Mouse (Mus musculus) midbrain, embryonic 15.5 days (tissue): Measurements from ENCODE around the gene Herc1. TPM values are rescaled to one million over a fixed set of nuclear protein-coding genes. Genes with fewer than 3 reads are reported as not detected.

ENCODE experiments used
- ATAC-seq: fragments of 200-750 bp; cut with Nextera tagmentation; replicated peaks from 2 replicates; pipeline ENCODE4 v1.8.0; 2017; ENCODE audit warnings: moderate TSS enrichment
- H3K27ac ChIP-seq: fragments of 300-500 bp; sonication (generic); 2 replicates; pipeline ENCODE4 v1.5.1; 2015; ENCODE audit warnings: mild to moderate bottlenecking, inconsistent platforms
- H3K27me3 ChIP-seq: fragments of 300-500 bp; sonication (generic); replicated peaks from 2 replicates; pipeline ENCODE4 v1.6.1; 2015; ENCODE audit warnings: inconsistent platforms
- H3K36me3 ChIP-seq: fragments of 300-500 bp; sonication (generic); replicated peaks from 2 replicates; pipeline ENCODE4 v1.6.1; 2015; ENCODE audit warnings: inconsistent platforms
- H3K4me1 ChIP-seq: fragments of 300-500 bp; sonication (generic); 2 replicates; pipeline ENCODE4 v1.6.1; 2015; ENCODE audit warnings: inconsistent platforms
- H3K4me2 ChIP-seq: fragments of 300-500 bp; sonication (generic); 2 replicates; pipeline ENCODE4 v1.6.1; 2015; ENCODE audit warnings: inconsistent platforms, mild to moderate bottlenecking, moderate library complexity
- H3K4me3 ChIP-seq: fragments of 300-500 bp; sonication (generic); 2 replicates; pipeline ENCODE4 v1.5.1; 2015; ENCODE audit warnings: mild to moderate bottlenecking, inconsistent platforms
- H3K9ac ChIP-seq: fragments of 300-500 bp; sonication (generic); 2 replicates; pipeline ENCODE4 v1.6.1; 2015; ENCODE audit warnings: mild to moderate bottlenecking, inconsistent platforms
- H3K9me3 ChIP-seq: fragments of 300-500 bp; sonication (generic); 2 replicates; pipeline ENCODE4 v1.6.1; 2016; ENCODE audit warnings: inconsistent platforms
- WGBS: fragments of 180-500 bp; shearing (Covaris S2); methylation state at CpG from one replicate; pipeline ENCODE4 v1.1.7; 2015; ENCODE audit warnings: mixed read lengths; 5-methylcytosine and 5-hydroxymethylcytosine counted together
- polyA plus RNA-seq: library from polyadenylated mRNA; unstranded; fragments of >200 nt; fragmentation: Nextera tagmentation; extraction: Ambion mirVana; gene quantifications from 2 replicates; pipeline ENCODE4 v1.2.1, GENCODE M21; 2015

Herc1 gene
- polyA plus RNA-seq, 1 experiment from 2014 or later, result 55.2 TPM

DNA sequence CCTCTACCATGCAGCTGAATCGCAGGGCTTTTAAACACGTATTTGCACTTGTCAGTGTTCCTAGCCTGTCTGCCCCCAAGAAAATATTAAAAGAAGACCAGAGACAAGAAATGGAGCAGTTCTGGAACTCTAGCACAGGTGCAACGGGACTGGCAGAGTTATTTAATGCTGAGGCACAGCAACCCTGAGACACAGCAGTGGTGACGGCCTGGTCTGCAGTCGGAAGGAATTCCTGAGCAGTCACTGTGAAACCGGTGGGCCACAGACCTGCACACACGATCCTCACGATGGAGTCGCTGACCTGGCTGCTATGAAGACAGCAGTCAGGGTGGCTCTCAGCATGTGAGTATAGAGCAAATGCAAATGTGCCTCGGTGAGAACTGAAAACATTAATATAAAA is 167.5 kb downstream of the Herc1 start:
- no peaks in the 10 kb centered on the region for H3K9me3 ChIP-seq
- peaks cover 8% of the 10 kb centered on the region for H3K4me1 ChIP-seq
- H3K4me2 ChIP-seq, result no peak overlapping the region
- WGBS, result 91% methylated on average over 10 of the region's 10 CpGs
- ATAC-seq, result no peak
- no peak overlapping the region for H3K9ac ChIP-seq
- H3K36me3 ChIP-seq, result peaks cover 25% of the 10 kb centered on the region
- no peak overlapping the region for H3K4me3 ChIP-seq
- no peaks in the 10 kb centered on the region for H3K27me3 ChIP-seq
- no peak overlapping the region for H3K27ac ChIP-seq

DNA sequence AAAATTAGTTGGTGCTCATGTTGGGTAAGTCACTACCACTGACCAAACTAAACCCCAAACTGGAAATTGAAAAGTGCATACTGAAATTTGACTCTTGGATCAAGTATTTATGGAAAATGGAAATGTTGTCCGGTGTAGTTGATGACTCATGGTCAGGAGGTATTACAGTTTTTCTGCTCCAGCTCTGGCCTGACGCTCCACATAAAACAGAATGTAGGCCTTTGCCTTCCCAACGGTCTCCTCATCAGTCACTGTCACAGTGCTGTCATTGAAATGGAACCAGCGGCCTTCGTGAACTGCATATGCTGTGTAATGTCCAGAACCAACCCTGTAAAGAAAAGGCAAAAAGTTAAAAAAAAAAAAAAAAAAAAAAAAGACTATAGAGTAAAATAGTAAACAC is 168.0 kb downstream of the Herc1 start:
- H3K27ac ChIP-seq, result no peak overlapping the region
- H3K36me3 ChIP-seq, result peaks cover 25% of the 10 kb centered on the region
- no peaks in the 10 kb centered on the region for H3K27me3 ChIP-seq
- H3K4me2 ChIP-seq, result no peak overlapping the region
- WGBS, result 91% methylated on average over 5 of the region's 5 CpGs
- H3K9ac ChIP-seq, result no peak overlapping the region
- no peak overlapping the region for H3K4me3 ChIP-seq
- no peaks in the 10 kb centered on the region for H3K9me3 ChIP-seq
- 0 out of 2 replicates have a peak, but pooled peaks cover 4% of the 10 kb centered on the region for H3K4me1 ChIP-seq
- ATAC-seq, result no peak

DNA sequence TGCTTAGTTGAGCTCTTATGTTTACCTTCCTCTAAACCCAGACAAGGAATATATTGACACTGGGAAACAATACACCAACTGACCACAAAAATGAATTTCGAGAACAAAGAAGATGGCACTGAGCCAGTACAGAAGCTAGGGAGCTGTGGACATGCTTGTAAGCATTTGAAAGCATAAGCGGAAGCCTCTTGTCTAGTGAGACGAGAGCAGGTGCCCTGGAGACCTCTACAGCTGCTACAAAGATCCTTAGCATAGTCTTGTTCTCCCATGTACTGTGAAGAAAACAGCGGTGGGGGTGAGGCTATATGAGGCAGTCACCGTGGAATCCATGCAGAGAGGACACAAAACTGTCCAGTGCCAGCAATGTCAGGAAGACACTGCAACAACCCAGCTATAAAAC is 168.7 kb downstream of the Herc1 start:
- Histone ChIP-seq H3K4me1 (no peaks in the 10 kb centered on the region), H3K4me2 (no peak overlapping the region), H3K27me3 (no peaks in the 10 kb centered on the region), H3K9me3 (no peaks in the 10 kb centered on the region), H3K27ac (peak overlapping the region; percentile 43; the same call in 1 of the 2 replicates), H3K4me3 (no peak overlapping the region), H3K9ac (no peak overlapping the region), H3K36me3 (peaks cover 27% of the 10 kb centered on the region)
- 30% methylated on average over 5 of the region's 5 CpGs for WGBS
- ATAC-seq, result no peak

DNA sequence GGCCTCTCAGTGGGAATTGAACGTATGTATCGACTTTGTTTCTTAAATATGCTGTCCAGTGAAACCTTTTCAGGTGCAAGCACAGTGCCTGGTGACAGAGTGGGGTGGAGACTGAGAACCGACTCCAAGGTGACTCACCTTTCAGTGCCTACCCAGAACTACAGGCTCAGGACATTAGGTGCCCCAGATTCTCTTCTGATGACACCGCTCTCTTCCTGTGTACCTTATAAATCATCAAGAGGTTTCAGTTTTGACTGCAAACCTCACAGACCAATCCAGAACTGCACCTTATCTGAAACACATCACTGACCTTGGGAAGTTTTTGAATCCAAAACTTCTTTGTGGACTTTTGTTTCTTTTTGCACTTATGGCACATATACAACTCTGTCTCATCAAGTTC is 170.0 kb downstream of the Herc1 start:
- no peak overlapping the region for H3K27ac ChIP-seq
- no peak overlapping the region for H3K4me3 ChIP-seq
- H3K27me3 ChIP-seq, result no peaks in the 10 kb centered on the region
- no peak overlapping the region for H3K9ac ChIP-seq
- WGBS, result 99% methylated on average over 4 of the region's 4 CpGs
- H3K9me3 ChIP-seq, result no peaks in the 10 kb centered on the region
- peaks cover 28% of the 10 kb centered on the region for H3K36me3 ChIP-seq
- no peak overlapping the region for H3K4me2 ChIP-seq
- ATAC-seq, result no peak
- H3K4me1 ChIP-seq, result no peaks in the 10 kb centered on the region

DNA sequence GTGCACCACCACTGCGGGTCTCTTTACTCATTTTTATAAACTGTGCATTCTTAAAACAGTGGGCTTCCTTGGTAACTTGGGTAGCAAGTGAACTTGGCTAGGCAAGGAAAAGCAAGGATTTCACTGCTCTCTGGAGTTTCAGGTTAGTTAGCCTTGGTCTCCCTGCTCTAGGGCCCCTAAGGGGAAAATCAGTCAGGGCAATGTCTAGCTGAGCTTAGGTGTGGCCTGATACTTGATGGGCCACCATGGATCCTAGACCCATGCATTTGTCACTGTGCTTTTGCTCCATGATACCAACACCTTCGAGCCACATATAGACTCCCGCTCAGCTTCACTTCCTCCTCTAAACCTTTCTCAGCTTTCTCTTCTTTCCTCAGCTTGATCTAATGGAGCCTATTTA is 171.3 kb downstream of the Herc1 start:
- H3K36me3 ChIP-seq, result peaks cover 24% of the 10 kb centered on the region; the same call in 1 of the 2 replicates
- H3K4me1 ChIP-seq, result no peaks in the 10 kb centered on the region
- no peak for ATAC-seq
- H3K27ac ChIP-seq, result no peak overlapping the region
- H3K9me3 ChIP-seq, result no peaks in the 10 kb centered on the region
- no peak overlapping the region for H3K4me2 ChIP-seq
- no peaks in the 10 kb centered on the region for H3K27me3 ChIP-seq
- H3K4me3 ChIP-seq, result no peak overlapping the region
- no peak overlapping the region for H3K9ac ChIP-seq
- 95% methylated on average over 3 of the region's 3 CpGs for WGBS

DNA sequence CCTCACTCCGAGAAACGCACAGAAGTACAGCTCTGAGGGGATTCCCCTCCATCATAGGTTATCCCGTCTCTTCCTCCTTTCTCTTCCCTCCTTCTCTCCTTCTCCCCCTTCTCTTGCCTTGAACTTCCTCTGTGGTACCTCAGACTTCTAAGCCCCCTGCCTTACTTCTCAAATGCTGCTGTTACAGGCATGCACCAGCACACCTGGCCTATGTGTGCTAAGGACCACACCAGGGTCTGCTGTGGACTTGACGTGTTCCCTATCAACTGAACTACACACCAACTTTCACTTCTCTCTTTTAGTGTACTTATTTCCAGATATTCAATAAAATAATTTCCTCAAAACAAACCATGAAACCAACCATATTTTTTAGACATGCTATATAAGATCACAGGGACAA is 192.5 kb downstream of the Herc1 start:
- H3K4me2 ChIP-seq, result no peak overlapping the region
- no peak for ATAC-seq
- H3K27ac ChIP-seq, result no peak overlapping the region
- 79% methylated on average over 4 of the region's 4 CpGs for WGBS
- H3K4me1 ChIP-seq, result no peaks in the 10 kb centered on the region
- no peaks in the 10 kb centered on the region for H3K27me3 ChIP-seq
- H3K9ac ChIP-seq, result no peak overlapping the region
- H3K4me3 ChIP-seq, result no peak overlapping the region
- no peaks in the 10 kb centered on the region for H3K9me3 ChIP-seq
- peaks cover 17% of the 10 kb centered on the region for H3K36me3 ChIP-seq

Other genes starting within 250 kb of the Herc1 start
- gene Snx1, start 223.9 kb upstream of the Herc1 start, polyA plus RNA-seq, result 75.5 and 76.6 TPM in 2 replicates
- 59.2 and 59.7 TPM in 2 replicates for gene Ciao2a, start 223.8 kb upstream of the Herc1 start, polyA plus RNA-seq
- 0.82 and 1.4 TPM in 2 replicates for gene Dapk2, start 192.2 kb upstream of the Herc1 start, polyA plus RNA-seq
- 1.0 and 1.2 TPM in 2 replicates for gene Fbxl22, start 164.1 kb downstream of the Herc1 start, polyA plus RNA-seq
- 70.3 and 77.3 TPM in 2 replicates for gene Usp3, start 242.7 kb downstream of the Herc1 start, polyA plus RNA-seq